Mouse (Mus musculus): ENCODE measurements around the gene Prrt4. TPM values are rescaled to one million over a fixed set of nuclear protein-coding genes. Genes with fewer than 3 reads are reported as not detected.

Prrt4 gene
- polyA plus RNA-seq, 1 experiment from 2014 or later = 1.6 TPM

DNA sequence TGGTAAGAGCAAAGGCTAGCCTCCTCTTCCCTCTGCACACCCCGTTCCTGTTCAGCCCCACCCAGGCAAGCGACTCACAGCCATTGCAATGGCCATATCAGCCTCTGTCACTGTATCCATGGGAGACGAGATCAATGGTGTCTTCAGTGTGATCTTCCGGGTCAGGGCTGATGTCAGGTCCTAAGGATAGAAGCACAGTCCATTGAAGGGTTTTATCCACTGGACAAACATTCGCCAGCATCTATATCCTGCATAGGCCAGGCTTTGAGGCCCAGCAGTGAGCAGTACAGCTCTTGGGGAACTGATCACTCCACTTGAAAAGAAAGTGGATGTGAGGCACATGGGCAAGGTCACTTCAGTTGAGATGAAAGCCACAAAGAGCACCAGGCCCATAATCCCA, 27.6 kb upstream of the Prrt4 start:
- ATAC-seq (ENCODE audit: low FRiP score, low read depth) = no peak
- Histone ChIP-seq H3K9ac (replicated peaks) (no peak overlapping the region), H3K27ac (replicated peaks) (no peak overlapping the region), H3K4me3 (no peak overlapping the region), H3K27me3 (no peaks in the 10 kb centered on the region), H3K9me3 (no peaks in the 10 kb centered on the region), H3K4me2 (replicated peaks) (no peak overlapping the region), H3K4me1 (peaks cover 17% of the 10 kb centered on the region), H3K36me3 (peaks cover 34% of the 10 kb centered on the region)
- 88% methylated on average over 5 of the region's 5 CpGs for WGBS

DNA sequence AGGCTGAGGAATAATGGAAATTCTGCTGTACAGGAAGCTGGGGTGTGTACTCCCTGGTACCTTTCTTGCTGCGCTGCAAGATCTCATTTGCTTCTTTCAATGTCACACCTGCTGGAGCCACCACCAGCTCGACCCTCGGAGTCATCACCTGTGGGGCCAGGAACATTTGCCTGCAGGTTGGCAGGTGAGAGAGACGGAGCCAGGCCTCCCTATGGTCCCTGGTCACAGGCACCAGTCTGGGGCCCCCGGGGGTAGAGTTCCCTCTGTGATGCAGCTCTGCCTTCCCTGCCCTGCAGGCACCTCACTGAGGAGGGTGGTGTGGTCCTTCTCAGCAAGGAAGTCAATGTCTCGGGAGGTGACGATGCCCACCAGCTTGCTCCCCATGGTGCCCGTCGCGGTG, 26.6 kb upstream of the Prrt4 start:
- 93% methylated on average over 10 of the region's 10 CpGs for WGBS
- peaks cover 8% of the 10 kb centered on the region for H3K4me1 ChIP-seq
- no peak overlapping the region for H3K4me2 ChIP-seq (replicated peaks)
- no peak overlapping the region for H3K4me3 ChIP-seq
- H3K36me3 ChIP-seq = peaks cover 40% of the 10 kb centered on the region
- no peaks in the 10 kb centered on the region for H3K9me3 ChIP-seq
- ATAC-seq (ENCODE audit: low FRiP score, low read depth) = no peak
- H3K9ac ChIP-seq (replicated peaks) = no peak overlapping the region
- no peaks in the 10 kb centered on the region for H3K27me3 ChIP-seq
- H3K27ac ChIP-seq (replicated peaks) = no peak overlapping the region

DNA sequence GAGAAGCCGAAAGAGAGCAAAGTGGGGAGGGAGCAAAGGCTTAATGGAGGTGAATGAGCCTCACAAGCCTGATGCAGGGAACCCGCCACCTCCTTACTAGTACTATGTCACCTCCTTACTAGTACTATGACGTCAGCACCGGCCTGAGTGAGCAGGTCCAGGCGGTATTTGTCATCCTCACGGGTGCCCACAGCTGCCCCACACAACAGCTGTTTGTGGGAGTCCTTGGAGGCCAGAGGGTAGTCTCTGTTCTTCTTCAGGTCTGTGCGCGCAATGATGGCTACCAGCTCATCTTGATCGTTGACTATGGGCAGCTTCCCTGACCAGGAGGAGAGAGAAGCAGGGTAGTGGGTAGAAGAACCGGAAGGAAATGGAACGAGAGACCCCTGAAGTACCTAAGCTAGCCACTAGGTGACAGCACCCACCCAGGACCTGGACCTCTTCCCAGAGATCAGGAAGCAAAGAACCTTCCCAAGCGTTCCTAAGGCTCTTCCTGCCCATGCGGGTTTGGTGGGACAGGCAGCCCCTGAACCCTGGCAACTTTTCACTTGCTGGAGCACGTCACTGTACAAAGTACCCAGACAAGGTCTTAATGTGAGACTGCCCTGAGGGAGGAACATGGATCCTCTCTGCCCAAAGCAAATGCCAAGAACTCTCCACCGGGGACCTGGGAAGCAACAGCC, 25.7 kb upstream of the Prrt4 start:
- Histone ChIP-seq H3K4me3 (no peak overlapping the region), H3K9ac (replicated peaks) (no peak overlapping the region), H3K4me2 (replicated peaks) (no peak overlapping the region), H3K9me3 (no peaks in the 10 kb centered on the region), H3K36me3 (peaks cover 48% of the 10 kb centered on the region), H3K4me1 (peaks cover under 1% of the 10 kb centered on the region; the same call in 1 of the 2 replicates), H3K27ac (replicated peaks) (no peak overlapping the region), H3K27me3 (peaks cover 9% of the 10 kb centered on the region)
- ATAC-seq (ENCODE audit: low FRiP score, low read depth) = peak; percentile 48
- WGBS = 55% methylated on average over 15 of the region's 15 CpGs

DNA sequence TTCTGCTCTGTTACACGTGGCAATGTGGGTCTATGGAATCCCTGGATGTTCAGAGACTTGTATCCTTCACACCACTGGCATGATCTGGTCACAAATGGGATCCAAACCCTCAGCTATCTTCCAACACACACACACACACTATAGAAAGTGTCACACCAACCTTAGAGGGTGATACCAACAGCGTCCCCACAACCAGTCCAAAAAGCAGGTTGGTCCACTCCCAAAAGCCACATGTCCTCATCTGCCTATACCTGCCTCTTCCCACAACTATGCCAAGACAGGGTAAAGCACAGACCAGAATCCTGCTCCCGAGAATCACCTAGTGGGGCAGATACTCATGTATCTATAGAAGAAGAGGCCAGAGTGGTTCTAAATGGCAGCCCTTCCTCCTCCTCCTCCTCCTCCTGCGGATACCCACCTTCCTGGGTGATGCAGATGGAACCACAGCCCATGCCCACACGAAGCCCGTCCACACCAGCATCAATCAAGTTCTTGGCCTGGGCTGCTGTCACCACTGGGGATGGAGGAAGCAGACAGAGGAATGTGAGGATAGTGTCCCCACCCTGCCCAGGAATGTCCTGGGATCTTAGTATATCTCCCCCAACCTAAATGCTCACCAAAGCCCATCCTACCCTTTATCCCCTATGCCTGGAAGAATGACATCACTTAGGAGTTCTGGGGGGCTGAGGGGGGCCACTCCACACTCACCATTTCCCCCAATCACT, 24.6 kb upstream of the Prrt4 start:
- H3K9me3 ChIP-seq = no peaks in the 10 kb centered on the region
- ATAC-seq (ENCODE audit: low FRiP score, low read depth) = no peak
- H3K27ac ChIP-seq (replicated peaks) = no peak overlapping the region
- H3K36me3 ChIP-seq = peaks cover 48% of the 10 kb centered on the region
- H3K27me3 ChIP-seq = peaks cover 19% of the 10 kb centered on the region
- H3K4me2 ChIP-seq (replicated peaks) = no peak overlapping the region
- 91% methylated on average over 6 of the region's 6 CpGs for WGBS
- H3K9ac ChIP-seq (replicated peaks) = no peak overlapping the region
- H3K4me3 ChIP-seq = no peak overlapping the region
- peaks cover 2% of the 10 kb centered on the region; the same call in 1 of the 2 replicates for H3K4me1 ChIP-seq

DNA sequence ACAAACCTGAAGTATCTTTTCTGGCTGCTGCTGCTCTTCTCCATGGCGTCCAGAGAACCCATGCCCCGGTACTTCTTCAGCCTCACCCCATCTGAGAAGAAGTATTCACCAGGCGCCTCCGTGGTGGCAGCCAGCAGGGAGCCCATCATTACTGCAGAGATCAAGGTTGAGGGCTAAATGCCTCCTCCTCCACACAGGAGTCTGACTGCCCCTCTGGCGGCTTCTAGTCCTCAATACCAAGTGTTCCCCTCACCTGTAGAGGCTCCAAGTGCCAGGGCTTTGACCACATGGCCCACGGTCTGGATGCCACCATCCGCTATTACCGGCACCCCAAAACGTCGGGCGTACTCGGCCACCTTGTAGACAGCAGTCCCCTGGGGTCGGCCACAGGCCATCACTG, 23.7 kb upstream of the Prrt4 start:
- Histone ChIP-seq H3K4me3 (no peak overlapping the region), H3K9ac (replicated peaks) (no peak overlapping the region), H3K4me1 (peaks cover 10% of the 10 kb centered on the region; the same call in 1 of the 2 replicates), H3K27ac (replicated peaks) (no peak overlapping the region), H3K27me3 (peaks cover 21% of the 10 kb centered on the region), H3K4me2 (replicated peaks) (no peak overlapping the region), H3K9me3 (no peaks in the 10 kb centered on the region), H3K36me3 (peaks cover 48% of the 10 kb centered on the region)
- no peak for ATAC-seq (ENCODE audit: low FRiP score, low read depth)
- 89% methylated on average over 13 of the region's 13 CpGs for WGBS

DNA sequence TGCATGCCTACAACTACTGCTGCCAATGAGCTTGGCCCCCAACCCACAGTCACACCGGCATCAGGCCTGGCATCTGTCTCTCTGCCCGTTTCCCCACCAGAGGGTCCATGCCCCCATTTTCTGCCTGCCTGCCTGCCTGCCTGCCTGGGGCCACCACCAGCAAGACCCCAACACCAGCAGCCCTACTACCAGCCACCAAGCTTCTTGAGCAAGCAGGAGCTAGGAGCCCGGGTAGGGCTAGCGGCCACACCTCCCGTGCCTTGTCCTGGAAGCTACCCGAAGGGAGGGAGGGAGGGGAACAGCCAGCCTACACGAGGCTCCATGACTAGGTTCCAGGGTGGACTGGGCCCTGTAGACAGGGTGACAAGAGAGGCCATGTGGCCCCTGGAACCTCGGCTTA, 22.6 kb upstream of the Prrt4 start:
- H3K9me3 ChIP-seq = no peaks in the 10 kb centered on the region
- H3K9ac ChIP-seq (replicated peaks) = no peak overlapping the region
- peaks cover 48% of the 10 kb centered on the region for H3K36me3 ChIP-seq
- ATAC-seq (ENCODE audit: low FRiP score, low read depth) = no peak
- peaks cover 25% of the 10 kb centered on the region for H3K27me3 ChIP-seq
- H3K4me3 ChIP-seq = no peak overlapping the region
- H3K27ac ChIP-seq (replicated peaks) = no peak overlapping the region
- peaks cover 13% of the 10 kb centered on the region; the same call in 1 of the 2 replicates for H3K4me1 ChIP-seq
- 89% methylated on average over 8 of the region's 8 CpGs for WGBS
- no peak overlapping the region for H3K4me2 ChIP-seq (replicated peaks)

DNA sequence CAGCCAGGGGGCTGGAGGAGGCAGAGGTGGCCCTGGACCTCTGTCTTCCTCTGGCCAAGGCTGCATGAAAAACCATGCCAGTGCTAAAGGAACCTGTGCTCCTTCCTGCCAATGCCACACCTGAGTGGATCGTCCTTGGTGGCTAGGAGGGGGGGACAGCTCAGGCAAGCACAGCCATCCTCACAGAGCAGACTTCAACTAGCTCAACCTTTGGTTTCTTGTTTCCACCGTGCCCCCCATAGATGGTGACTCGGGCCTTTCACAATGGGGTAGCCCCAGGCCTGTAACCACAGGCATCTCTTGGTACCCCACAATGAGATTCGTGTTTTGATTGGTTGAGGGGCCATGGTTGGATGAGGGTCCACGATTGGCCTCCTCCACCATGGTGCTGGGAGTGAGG, 22.0 kb upstream of the Prrt4 start:
- WGBS = 91% methylated on average over 5 of the region's 5 CpGs

DNA sequence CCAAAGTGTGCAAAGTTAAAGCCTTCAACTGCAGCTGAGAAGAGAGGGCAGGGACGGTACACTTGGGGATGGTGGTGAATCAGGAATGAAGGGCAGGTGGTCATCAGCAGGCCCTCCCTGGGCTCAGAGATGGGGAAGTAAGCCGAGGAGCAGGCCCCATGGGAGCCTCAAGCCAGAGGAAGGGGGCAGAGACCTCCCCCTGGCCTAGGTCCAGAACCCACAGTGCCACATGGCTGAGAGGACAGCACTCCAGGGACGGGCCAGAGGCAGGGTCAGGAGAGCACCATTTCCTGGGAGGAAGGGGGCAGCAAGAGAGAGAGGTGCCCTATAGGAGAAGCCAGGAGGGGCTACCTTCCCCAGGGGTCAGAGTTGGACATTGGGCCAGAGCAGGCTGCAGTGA, 21.1 kb upstream of the Prrt4 start:
- H3K36me3 ChIP-seq = peaks cover 39% of the 10 kb centered on the region
- WGBS = 70% methylated on average over 3 of the region's 3 CpGs
- no peak overlapping the region for H3K4me2 ChIP-seq (replicated peaks)
- peaks cover 30% of the 10 kb centered on the region for H3K27me3 ChIP-seq
- H3K27ac ChIP-seq (replicated peaks) = no peak overlapping the region
- H3K4me1 ChIP-seq = peaks cover 16% of the 10 kb centered on the region; the same call in 1 of the 2 replicates
- no peak for ATAC-seq (ENCODE audit: low FRiP score, low read depth)
- H3K9ac ChIP-seq (replicated peaks) = no peak overlapping the region
- H3K9me3 ChIP-seq = no peaks in the 10 kb centered on the region
- H3K4me3 ChIP-seq = no peak overlapping the region

More for the DNA sequence above, 22.0 kb upstream of the Prrt4 start:
- Histone ChIP-seq H3K27me3 (peaks cover 30% of the 10 kb centered on the region), H3K36me3 (peaks cover 43% of the 10 kb centered on the region), H3K4me2 (replicated peaks) (no peak overlapping the region), H3K4me3 (no peak overlapping the region), H3K27ac (replicated peaks) (no peak overlapping the region), H3K9ac (replicated peaks) (no peak overlapping the region), H3K4me1 (peaks cover 13% of the 10 kb centered on the region; the same call in 1 of the 2 replicates), H3K9me3 (no peaks in the 10 kb centered on the region)
- no peak for ATAC-seq (ENCODE audit: low FRiP score, low read depth)

DNA sequence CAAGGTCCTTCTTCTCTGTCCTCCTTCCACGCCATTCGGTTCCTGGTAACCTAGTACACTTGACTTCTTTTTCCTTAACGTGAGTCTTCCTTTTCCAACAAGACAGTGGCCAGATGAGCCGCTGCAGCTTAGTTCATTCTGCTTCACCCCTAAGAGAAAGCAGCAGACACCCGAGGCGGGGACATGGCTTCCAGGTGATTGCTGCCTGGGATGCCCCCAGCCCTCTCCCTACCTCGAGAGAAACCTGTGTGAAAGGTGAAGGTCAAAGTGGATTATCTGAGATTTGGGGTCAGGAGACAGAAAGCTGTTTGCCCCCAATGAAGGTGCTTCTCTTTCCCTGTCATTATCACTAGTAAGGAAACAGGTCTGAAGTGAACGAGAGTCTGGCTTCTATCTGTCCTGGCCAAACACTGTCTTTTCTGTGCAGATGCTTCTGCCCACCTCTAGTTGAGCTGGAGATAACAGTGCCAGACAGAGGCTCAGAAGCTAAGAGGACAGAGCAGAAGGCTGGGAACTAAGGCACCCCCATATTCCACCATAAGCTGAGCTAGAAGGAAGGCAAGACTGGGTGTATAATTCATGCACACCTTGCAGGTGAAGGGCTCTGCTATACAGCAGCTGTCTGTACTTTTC, 20.0 kb upstream of the Prrt4 start:
- Histone ChIP-seq H3K9me3 (no peaks in the 10 kb centered on the region), H3K27ac (replicated peaks) (no peak overlapping the region), H3K36me3 (peaks cover 33% of the 10 kb centered on the region), H3K4me3 (peak overlapping the region; percentile 37), H3K4me2 (replicated peaks) (peak overlapping the region; percentile 62), H3K4me1 (peaks cover 16% of the 10 kb centered on the region; the same call in 1 of the 2 replicates), H3K9ac (replicated peaks) (peak overlapping the region; percentile 35; the same call in 1 of the 2 replicates), H3K27me3 (peaks cover 32% of the 10 kb centered on the region)
- WGBS = 47% methylated on average over 8 of the region's 8 CpGs
- no peak for ATAC-seq (ENCODE audit: low FRiP score, low read depth)

DNA sequence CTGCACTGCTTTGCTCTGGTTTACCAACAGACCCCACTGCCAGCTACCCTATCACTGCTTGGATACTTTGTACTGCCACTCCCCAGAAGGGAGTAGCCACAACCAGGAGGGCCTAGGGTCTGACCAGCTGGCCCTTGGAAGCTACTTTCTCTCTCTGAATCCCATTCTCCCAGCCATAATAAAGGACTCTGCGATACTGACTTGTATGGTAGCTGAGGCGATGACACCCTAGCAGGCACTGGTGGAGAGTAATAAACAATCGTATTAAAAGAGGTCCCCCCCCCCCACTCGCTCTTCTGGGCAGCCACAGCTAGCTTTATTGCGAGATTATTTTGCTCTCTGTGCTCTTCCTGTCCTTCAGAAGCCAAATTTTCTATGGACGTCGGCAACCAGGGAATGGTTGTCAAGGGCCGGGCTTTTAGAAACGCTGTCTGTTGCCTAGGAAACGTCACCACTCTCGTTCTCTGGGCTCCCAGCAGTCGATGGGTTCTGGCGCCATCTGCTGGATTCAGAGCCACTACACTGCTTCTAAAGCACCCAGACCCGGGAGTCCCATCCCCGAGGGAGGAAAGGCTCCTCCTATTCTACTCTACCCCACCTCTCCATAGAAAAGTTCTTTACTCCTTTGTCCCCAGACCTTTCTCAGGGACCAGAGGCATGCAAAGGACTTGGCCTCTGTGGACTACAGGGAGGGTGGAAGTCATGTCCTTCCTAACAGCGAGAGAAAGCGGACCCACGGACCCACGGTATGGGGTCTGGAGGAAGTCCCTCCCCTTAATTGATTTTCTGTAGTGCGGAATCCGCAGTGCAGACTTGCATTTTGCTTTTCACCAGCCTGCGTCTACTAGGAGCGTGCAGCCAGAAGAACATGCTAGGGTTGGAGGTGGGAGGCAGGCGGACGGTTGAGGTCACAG, 19.2 kb upstream of the Prrt4 start:
- WGBS = 10% methylated on average over 25 of the region's 25 CpGs
- no peaks in the 10 kb centered on the region for H3K9me3 ChIP-seq
- ATAC-seq (ENCODE audit: low FRiP score, low read depth) = peak; percentile 85
- H3K9ac ChIP-seq (replicated peaks) = peak overlapping the region; percentile 35; the same call in 1 of the 2 replicates
- H3K4me1 ChIP-seq = peaks cover 16% of the 10 kb centered on the region; the same call in 1 of the 2 replicates
- H3K4me2 ChIP-seq (replicated peaks) = peak overlapping the region; percentile 62
- peak overlapping the region; percentile 35; the same call in 1 of the 2 replicates for H3K27ac ChIP-seq (replicated peaks)
- peaks cover 36% of the 10 kb centered on the region for H3K27me3 ChIP-seq
- H3K4me3 ChIP-seq = peak overlapping the region; percentile 37
- H3K36me3 ChIP-seq = peaks cover 25% of the 10 kb centered on the region
